Mouse (Mus musculus) bone marrow, adult 2 months (tissue): ENCODE data around the gene Crtac1. TPM values are rescaled to one million over a fixed set of nuclear protein-coding genes. Genes with fewer than 3 reads are reported as not detected.

ENCODE experiments used
- H3K27ac ChIP-seq: fragments of 200-500 bp; 2 replicates; pipeline ENCODE4 v1.5.1; 2012; ENCODE audit warnings: low read depth, mild to moderate bottlenecking, control low read depth, inconsistent platforms, low read length; ENCODE audit not compliant: control insufficient read depth, poor library complexity, insufficient read depth
- H3K4me1 ChIP-seq: fragments of 200-500 bp; 2 replicates; pipeline ENCODE4 v1.6.1; 2011; ENCODE audit warnings: low read length; ENCODE audit not compliant: control insufficient read depth, insufficient read depth
- H3K4me3 ChIP-seq: fragments of 200-500 bp; replicated peaks from 2 replicates; pipeline ENCODE3; 2011; ENCODE audit warnings: mild to moderate bottlenecking, low read depth, low read length, control low read depth; ENCODE audit not compliant: control insufficient read depth
- CTCF ChIP-seq: fragments of 200-500 bp; IDR thresholded peaks from 2 replicates; pipeline ENCODE4 v1.5.1; 2011; ENCODE audit warnings: low read length, control low read depth; ENCODE audit not compliant: control insufficient read depth, insufficient read depth
- POLR2A ChIP-seq: fragments of 200-500 bp; IDR thresholded peaks from 2 replicates; pipeline ENCODE4 v1.6.1; 2011; ENCODE audit warnings: low read depth, mild to moderate bottlenecking, control low read depth, low read length, borderline replicate concordance; ENCODE audit not compliant: control insufficient read depth
- WGBS: fragments of 180-500 bp; shearing (Covaris S2); methylation state at CpG from one replicate; pipeline ENCODE4 v1.1.7; 2018; 5-methylcytosine and 5-hydroxymethylcytosine counted together
- polyA plus RNA-seq: library from polyadenylated mRNA; stranded (reverse); fragments of >200 nt; gene quantifications from 2 replicates; pipeline ENCODE4 v1.2.4, GENCODE M21; 2011; ENCODE audit warnings: low replicate concordance; ENCODE audit not compliant: missing spikeins, insufficient read depth, insufficient read length

Crtac1 gene
- 1.7 and 12.3 TPM in 2 replicates for polyA plus RNA-seq

GRCm38 (mm10) chr19:42431485-42432190, at the start of gene Crtac1:
Gene Crtac1, minus strand, starts transcription at chr19:42431783.
- H3K4me3 ChIP-seq, result no peak within 1 kb of the TSS
- H3K27ac ChIP-seq, result no peak within 1 kb of the TSS; the same call in 1 of the 2 replicates
- H3K4me1 ChIP-seq, result no peaks in the 10 kb centered on the region
- WGBS, result 3% methylated on average over 79 of the region's 88 CpGs
- TF ChIP-seq CTCF, result no peak
- TF ChIP-seq POLR2A, result no peak

DNA sequence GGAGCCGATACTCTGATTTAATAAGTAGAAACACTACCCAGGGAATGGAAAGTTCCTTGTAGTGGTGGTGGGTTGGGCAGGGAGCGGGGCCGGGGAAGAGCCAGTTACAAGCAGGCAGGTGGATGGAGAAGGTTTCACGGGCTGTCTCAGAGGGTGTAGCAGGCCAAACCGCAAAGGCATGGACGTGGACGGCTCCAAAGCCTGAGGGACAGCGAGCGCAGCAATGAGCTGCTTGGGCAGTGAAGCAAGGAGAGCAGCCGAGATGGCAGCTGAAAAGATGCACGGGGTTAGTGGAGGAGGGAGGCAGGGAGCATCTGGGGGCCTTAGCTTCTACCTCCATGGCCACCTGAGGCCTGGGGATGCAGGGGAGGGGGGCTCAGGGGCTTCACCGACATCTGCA, 46.7 kb upstream of the Crtac1 start:
- no peak for TF ChIP-seq POLR2A
- TF ChIP-seq CTCF, result no peak
- no peaks in the 10 kb centered on the region for H3K4me1 ChIP-seq
- WGBS, result 66% methylated on average over 12 of the region's 12 CpGs

GRCm38 (mm10) chr19:42477769-42478168, 46.2 kb upstream of the Crtac1 start:
- no peak overlapping the region for H3K4me3 ChIP-seq
- TF ChIP-seq POLR2A, result no peak
- TF ChIP-seq CTCF, result no peak
- H3K27ac ChIP-seq, result no peak overlapping the region
- WGBS, result 57% methylated on average over 5 of the region's 5 CpGs
- no peaks in the 10 kb centered on the region for H3K4me1 ChIP-seq

More for the DNA sequence above, 46.7 kb upstream of the Crtac1 start:
- no peak overlapping the region for H3K4me3 ChIP-seq
- no peak overlapping the region for H3K27ac ChIP-seq

- no peak overlapping the region for H3K27ac ChIP-seq
- no peak for TF ChIP-seq POLR2A
- TF ChIP-seq CTCF, result no peak
- H3K4me1 ChIP-seq, result no peaks in the 10 kb centered on the region
- 29% methylated on average over 11 of the region's 11 CpGs for WGBS
- no peak overlapping the region for H3K4me3 ChIP-seq
These were observed 41.2 kb upstream of the Crtac1 start for GRCm38 (mm10) chr19:42472831-42473230.

GRCm38 (mm10) chr19:42471571-42471970, 40.0 kb upstream of the Crtac1 start:
- WGBS, result 81% methylated on average over 4 of the region's 4 CpGs
- no peaks in the 10 kb centered on the region for H3K4me1 ChIP-seq
- no peak overlapping the region for H3K27ac ChIP-seq
- TF ChIP-seq CTCF (no peak), POLR2A (no peak)
- no peak overlapping the region for H3K4me3 ChIP-seq

DNA sequence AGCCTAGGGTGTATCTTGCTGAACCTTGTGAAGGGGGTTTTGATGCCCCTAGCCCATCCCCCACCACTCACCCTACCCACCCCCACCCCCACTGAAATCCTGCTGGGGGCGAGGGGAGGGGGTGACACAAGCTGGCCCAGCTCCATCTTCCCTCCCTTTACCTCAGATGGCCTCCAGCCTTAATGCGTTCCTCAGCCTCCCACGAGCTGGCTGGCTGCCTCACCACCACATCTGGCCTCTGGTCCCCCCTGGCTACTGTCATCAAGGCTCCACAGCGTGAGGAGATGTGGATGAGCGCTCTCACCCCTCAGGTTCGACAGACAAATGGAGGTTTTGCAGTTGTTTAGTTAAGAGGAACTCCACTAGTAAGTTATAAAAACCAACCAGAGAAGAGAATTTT, 30.3 kb upstream of the Crtac1 start:
- no peak overlapping the region for H3K27ac ChIP-seq
- TF ChIP-seq CTCF (no peak), POLR2A (no peak)
- H3K4me1 ChIP-seq, result no peaks in the 10 kb centered on the region
- no peak overlapping the region for H3K4me3 ChIP-seq
- 40% methylated on average over 6 of the region's 6 CpGs for WGBS

DNA sequence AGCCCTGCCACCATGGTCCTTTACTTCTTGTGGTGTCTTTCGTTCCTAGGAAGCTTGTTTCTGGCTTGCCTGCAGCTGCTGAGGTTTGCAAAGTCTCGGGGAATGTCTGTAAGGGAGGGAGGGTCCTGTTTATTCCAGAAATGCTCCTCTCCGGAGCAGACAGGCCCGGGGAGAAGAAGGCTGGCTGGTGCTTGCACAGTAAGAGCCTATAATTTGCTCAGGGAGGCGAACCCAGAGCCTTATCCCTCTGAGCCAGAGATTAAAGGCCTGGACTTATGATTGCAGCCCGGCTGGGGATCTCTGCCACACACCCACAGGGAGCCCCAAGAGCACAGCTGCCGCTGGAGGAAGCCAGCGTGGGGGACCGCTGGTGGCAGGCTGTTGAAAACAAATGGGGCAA, 29.8 kb upstream of the Crtac1 start:
- Histone ChIP-seq H3K4me3 (no peak overlapping the region), H3K27ac (no peak overlapping the region), H3K4me1 (no peaks in the 10 kb centered on the region)
- WGBS, result 51% methylated on average over 9 of the region's 9 CpGs
- no peak for TF ChIP-seq CTCF
- no peak for TF ChIP-seq POLR2A

DNA sequence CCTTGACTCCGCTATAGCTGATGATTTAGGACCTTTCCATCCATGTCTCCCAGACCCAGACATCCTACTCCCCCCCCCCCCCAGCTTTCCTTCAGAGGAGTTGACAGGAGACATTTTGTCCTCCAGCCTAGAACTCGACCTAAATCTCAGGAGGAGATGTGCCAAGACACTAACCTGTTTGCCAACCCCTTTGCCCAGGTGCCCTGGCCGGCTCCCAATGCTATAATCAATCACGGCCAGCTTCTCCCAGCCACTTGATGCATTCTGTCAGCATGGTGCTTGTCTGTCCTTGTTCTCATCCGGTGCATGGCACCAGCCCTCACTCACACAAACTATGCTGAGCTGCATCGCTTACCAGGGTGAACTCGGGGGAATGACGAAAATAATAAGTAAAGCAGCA, 27.9 kb upstream of the Crtac1 start:
- H3K4me3 ChIP-seq, result no peak overlapping the region
- H3K27ac ChIP-seq, result no peak overlapping the region
- TF ChIP-seq POLR2A (no peak), CTCF (no peak)
- 79% methylated on average over 8 of the region's 8 CpGs for WGBS
- no peaks in the 10 kb centered on the region for H3K4me1 ChIP-seq

- Histone ChIP-seq H3K27ac (no peak overlapping the region), H3K4me3 (no peak overlapping the region), H3K4me1 (no peaks in the 10 kb centered on the region)
- WGBS, result 55% methylated on average over 6 of the region's 6 CpGs
- TF ChIP-seq CTCF (no peak), POLR2A (no peak)
These were observed 23.1 kb upstream of the Crtac1 start for GRCm38 (mm10) chr19:42454481-42455236.
